Mouse (Mus musculus): ENCODE measurements around the gene Cul4a. TPM values are rescaled to one million over a fixed set of nuclear protein-coding genes. Genes with fewer than 3 reads are reported as not detected.

The Cul4a gene
- polyA plus RNA-seq, 1 experiment = 3.6 TPM

- Histone ChIP-seq H3K27me3 (ENCODE audit: control insufficient read depth) (no peaks in the 10 kb centered on the region), H3K9me3 (ENCODE audit: control insufficient read depth, low read length) (no peaks in the 10 kb centered on the region), H3K4me3 (replicated peaks) (peak overlapping the region; percentile 99), H3K4me1 (ENCODE audit: control insufficient read depth) (peaks cover 63% of the 10 kb centered on the region), H3K36me3 (ENCODE audit: control insufficient read depth) (peaks cover 44% of the 10 kb centered on the region)
- TF ChIP-seq GATA1 (IDR thresholded peaks at IDR 0.05; ENCODE audit: low read length) (no peak), TAL1 (IDR thresholded peaks at IDR 0.05; ENCODE audit: low read length) (no peak)
These were observed 609 bp downstream of the Cul4a start for GRCm38 (mm10) chr8:13105908-13106551.

GRCm38 (mm10) chr8:13107990-13108638, 2.7 kb downstream of the Cul4a start:
- peak; percentile 87 for TF ChIP-seq GATA1 (IDR thresholded peaks at IDR 0.05; ENCODE audit: low read length)
- peak; percentile 82 for TF ChIP-seq TAL1 (IDR thresholded peaks at IDR 0.05; ENCODE audit: low read length)
- Histone ChIP-seq H3K9me3 (ENCODE audit: control insufficient read depth, low read length) (no peaks in the 10 kb centered on the region), H3K36me3 (ENCODE audit: control insufficient read depth) (peaks cover 60% of the 10 kb centered on the region)

GRCm38 (mm10) chr8:13108967-13109366, 3.5 kb downstream of the Cul4a start:
- Histone ChIP-seq H3K4me1 (ENCODE audit: control insufficient read depth) (peaks cover 70% of the 10 kb centered on the region), H3K9me3 (ENCODE audit: control insufficient read depth, low read length) (no peaks in the 10 kb centered on the region), H3K36me3 (ENCODE audit: control insufficient read depth) (peaks cover 68% of the 10 kb centered on the region), H3K27me3 (ENCODE audit: control insufficient read depth) (no peaks in the 10 kb centered on the region), H3K4me3 (replicated peaks) (peak overlapping the region; percentile 99)
- TF ChIP-seq GATA1 (IDR thresholded peaks at IDR 0.05; ENCODE audit: low read length) (peak; percentile 73), TAL1 (IDR thresholded peaks at IDR 0.05; ENCODE audit: low read length) (peak; percentile 76)

More at GRCm38 (mm10) chr8:13107990-13108638, 2.7 kb downstream of the Cul4a start:
- Histone ChIP-seq H3K4me1 (ENCODE audit: control insufficient read depth) (peaks cover 77% of the 10 kb centered on the region), H3K4me3 (replicated peaks) (peak overlapping the region; percentile 99), H3K27me3 (ENCODE audit: control insufficient read depth) (no peaks in the 10 kb centered on the region)

DNA sequence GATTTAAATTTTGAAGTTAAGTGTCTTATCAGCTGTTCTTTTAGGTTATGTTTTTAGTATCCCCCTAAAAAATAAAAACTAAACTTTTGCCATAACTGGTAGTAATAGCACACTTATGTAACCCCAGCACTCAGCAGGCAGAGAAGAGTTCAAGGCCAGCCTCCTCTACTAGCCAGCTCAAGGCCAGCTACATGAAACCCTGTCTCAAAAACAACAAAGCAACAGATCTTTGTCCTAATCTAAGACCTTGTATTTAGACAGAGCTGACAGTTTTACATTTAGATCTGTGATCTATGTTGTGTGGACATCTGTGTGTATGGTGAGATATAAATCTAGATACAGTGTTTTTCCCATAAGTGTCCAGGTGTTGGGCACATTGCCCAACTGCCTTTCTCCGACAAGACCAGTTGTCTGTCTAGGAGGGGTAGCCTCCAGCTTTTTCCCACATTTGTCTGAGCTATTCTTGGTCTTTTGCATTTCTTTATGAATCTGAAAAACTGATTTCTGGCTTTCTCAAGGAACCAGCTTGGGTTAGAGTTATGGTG, 4.1 kb downstream of the Cul4a start:
- Histone ChIP-seq H3K9me3 (ENCODE audit: control insufficient read depth, low read length) (no peaks in the 10 kb centered on the region), H3K27me3 (ENCODE audit: control insufficient read depth) (no peaks in the 10 kb centered on the region), H3K4me1 (ENCODE audit: control insufficient read depth) (peaks cover 64% of the 10 kb centered on the region), H3K36me3 (ENCODE audit: control insufficient read depth) (peaks cover 73% of the 10 kb centered on the region), H3K4me3 (replicated peaks) (peak overlapping the region; percentile 99)
- no peak for TF ChIP-seq GATA1 (IDR thresholded peaks at IDR 0.05; ENCODE audit: low read length)
- no peak for TF ChIP-seq TAL1 (IDR thresholded peaks at IDR 0.05; ENCODE audit: low read length)

GRCm38 (mm10) chr8:13111917-13112316, 6.5 kb downstream of the Cul4a start:
- TF ChIP-seq TAL1 (IDR thresholded peaks at IDR 0.05; ENCODE audit: low read length) (no peak), GATA1 (IDR thresholded peaks at IDR 0.05; ENCODE audit: low read length) (no peak)
- Histone ChIP-seq H3K4me3 (replicated peaks) (no peak overlapping the region), H3K27me3 (ENCODE audit: control insufficient read depth) (no peaks in the 10 kb centered on the region), H3K4me1 (ENCODE audit: control insufficient read depth) (peaks cover 59% of the 10 kb centered on the region), H3K36me3 (ENCODE audit: control insufficient read depth) (peaks cover 83% of the 10 kb centered on the region), H3K9me3 (ENCODE audit: control insufficient read depth, low read length) (no peaks in the 10 kb centered on the region)

DNA sequence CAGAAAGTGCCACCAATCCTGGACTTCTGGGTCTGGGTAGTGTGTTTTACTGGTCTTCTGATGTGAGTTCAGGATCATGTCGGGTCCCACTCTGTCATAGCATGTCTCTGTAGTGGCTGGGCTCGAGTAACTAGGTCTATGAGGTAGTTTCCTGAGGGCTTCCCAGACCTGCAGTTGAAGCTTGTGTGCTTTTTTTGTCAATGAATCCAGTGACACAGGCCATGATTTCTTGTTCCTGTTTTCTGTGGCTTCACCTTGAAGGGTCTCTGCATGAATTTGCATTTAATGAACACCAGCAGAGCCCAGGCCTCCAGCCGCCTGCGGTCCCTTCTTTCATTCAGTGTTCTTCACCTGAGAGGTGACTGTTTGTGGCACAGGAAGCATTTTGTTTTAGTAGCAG, 7.8 kb downstream of the Cul4a start:
- Histone ChIP-seq H3K9me3 (ENCODE audit: control insufficient read depth, low read length) (no peaks in the 10 kb centered on the region), H3K27me3 (ENCODE audit: control insufficient read depth) (no peaks in the 10 kb centered on the region), H3K4me1 (ENCODE audit: control insufficient read depth) (peaks cover 49% of the 10 kb centered on the region), H3K36me3 (ENCODE audit: control insufficient read depth) (peaks cover 85% of the 10 kb centered on the region), H3K4me3 (replicated peaks) (no peak overlapping the region)
- no peak for TF ChIP-seq TAL1 (IDR thresholded peaks at IDR 0.05; ENCODE audit: low read length)
- TF ChIP-seq GATA1 (IDR thresholded peaks at IDR 0.05; ENCODE audit: low read length) = no peak

GRCm38 (mm10) chr8:13117096-13117495, 11.7 kb downstream of the Cul4a start:
- peaks cover 90% of the 10 kb centered on the region for H3K36me3 ChIP-seq (ENCODE audit: control insufficient read depth)
- H3K9me3 ChIP-seq (ENCODE audit: control insufficient read depth, low read length) = no peaks in the 10 kb centered on the region
- peaks cover 51% of the 10 kb centered on the region for H3K4me1 ChIP-seq (ENCODE audit: control insufficient read depth)

GRCm38 (mm10) chr8:13118516-13118915, 13.1 kb downstream of the Cul4a start:
- H3K27me3 ChIP-seq (ENCODE audit: control insufficient read depth) = no peaks in the 10 kb centered on the region
- H3K4me1 ChIP-seq (ENCODE audit: control insufficient read depth) = peaks cover 59% of the 10 kb centered on the region
- no peaks in the 10 kb centered on the region for H3K9me3 ChIP-seq (ENCODE audit: control insufficient read depth, low read length)
- peaks cover 90% of the 10 kb centered on the region for H3K36me3 ChIP-seq (ENCODE audit: control insufficient read depth)
- no peak overlapping the region for H3K4me3 ChIP-seq (replicated peaks)
- TF ChIP-seq GATA1 (IDR thresholded peaks at IDR 0.05; ENCODE audit: low read length) (no peak), TAL1 (IDR thresholded peaks at IDR 0.05; ENCODE audit: low read length) (no peak)

More at GRCm38 (mm10) chr8:13117096-13117495, 11.7 kb downstream of the Cul4a start:
- H3K4me3 ChIP-seq (replicated peaks) = no peak overlapping the region
- no peaks in the 10 kb centered on the region for H3K27me3 ChIP-seq (ENCODE audit: control insufficient read depth)
- TF ChIP-seq GATA1 (IDR thresholded peaks at IDR 0.05; ENCODE audit: low read length) (no peak), TAL1 (IDR thresholded peaks at IDR 0.05; ENCODE audit: low read length) (no peak)

All from erythroblast, embryonic 14.5 days (primary cell).